Mouse (Mus musculus) midbrain, postnatal 0 days (tissue): ENCODE results near the gene Fam193b. TPM values are rescaled to one million over a fixed set of nuclear protein-coding genes. Genes with fewer than 3 reads are reported as not detected.
"Not testable (repeated sequence)": the region's sequence is repeated elsewhere in the genome, so short reads cannot be mapped to it uniquely, and the experiment has no call there.

Experiments
- ATAC-seq: fragments of 200-750 bp; cut with Nextera tagmentation; 2 replicates; pipeline ENCODE4 v1.8.0; 2017; ENCODE audit warnings: moderate number of reproducible peaks, mild to moderate bottlenecking, moderate TSS enrichment, moderate library complexity; ENCODE audit not compliant: low FRiP score
- DNase-seq: peaks from one replicate; pipeline ENCODE4 v3.0.0-alpha.2; 2015; ENCODE audit warnings: low spot score
- H3K27ac ChIP-seq: fragments of 300-500 bp; sonication (generic); 2 replicates; pipeline ENCODE4 v1.5.1; 2014; ENCODE audit warnings: low read depth, mild to moderate bottlenecking, low read length, mixed read lengths
- H3K27me3 ChIP-seq: fragments of 300-500 bp; sonication (generic); 2 replicates; pipeline ENCODE4 v1.6.1; 2014; ENCODE audit warnings: low read length, control low read depth, mixed read lengths; ENCODE audit not compliant: insufficient read depth
- H3K36me3 ChIP-seq: fragments of 300-500 bp; sonication (generic); 2 replicates; pipeline ENCODE4 v1.6.1; 2014; ENCODE audit warnings: low read length, control low read depth, mixed read lengths; ENCODE audit not compliant: insufficient read depth
- H3K4me1 ChIP-seq: fragments of 300-500 bp; sonication (generic); 2 replicates; pipeline ENCODE4 v1.6.1; 2014; ENCODE audit warnings: mild to moderate bottlenecking, control low read depth, antibody characterized with exemption, low read length, mixed read lengths; ENCODE audit not compliant: insufficient read depth
- H3K4me2 ChIP-seq: fragments of 300-500 bp; sonication (generic); 2 replicates; pipeline ENCODE4 v1.6.1; 2014; ENCODE audit warnings: low read depth, mild to moderate bottlenecking, low read length, mixed read lengths; ENCODE audit not compliant: poor library complexity, severe bottlenecking
- H3K4me3 ChIP-seq: fragments of 300-500 bp; sonication (generic); 2 replicates; pipeline ENCODE4 v1.5.1; 2014; ENCODE audit warnings: low read depth, mild to moderate bottlenecking, low read length, moderate library complexity
- H3K9ac ChIP-seq: fragments of 300-500 bp; sonication (generic); replicated peaks from 2 replicates; pipeline ENCODE4 v1.6.1; 2014; ENCODE audit warnings: mild to moderate bottlenecking, low read length, moderate library complexity, mixed read lengths; ENCODE audit not compliant: poor library complexity, severe bottlenecking
- H3K9me3 ChIP-seq: fragments of 300-500 bp; sonication (generic); 2 replicates; pipeline ENCODE4 v1.6.1; 2016; ENCODE audit warnings: low read length, control low read depth
- CTCF ChIP-seq: IDR thresholded peaks from 2 replicates; pipeline ENCODE4 v1.5.1; 2016; ENCODE audit warnings: antibody characterized with exemption, mild to moderate bottlenecking
- WGBS: fragments of 180-500 bp; shearing (Covaris S2); extraction: QIAGEN DNeasy Blood & Tissue Kit; methylation state at CpG from one replicate; pipeline ENCODE4 v1.1.7; 2014; 5-methylcytosine and 5-hydroxymethylcytosine counted together
- polyA plus RNA-seq: library from polyadenylated mRNA; unstranded; fragments of >200 nt; fragmentation: Nextera tagmentation; extraction: Ambion mirVana; gene quantifications from 2 replicates; pipeline ENCODE4 v1.2.1, GENCODE M21; 2015
- total RNA-seq: library from RNA; depleted of rRNA; stranded (reverse); fragments of >200 nt; gene quantifications from 2 replicates; pipeline ENCODE4 v1.2.3, GENCODE M21; 2014

The Fam193b gene
- total and polyA plus RNA-seq, 2 experiments from 2014 or later, result 42.7 to 73.9 TPM

GRCm38 (mm10) chr13:55575932-55576331 is 5.0 kb upstream of the Fam193b start:
- 58% methylated on average over 5 of the region's 5 CpGs for WGBS
- Histone ChIP-seq H3K4me3 (no peak overlapping the region), H3K9ac (no peak overlapping the region), H3K4me2 (no peak overlapping the region), H3K27me3 (no peaks in the 10 kb centered on the region), H3K9me3 (no peaks in the 10 kb centered on the region), H3K27ac (no peak overlapping the region), H3K4me1 (no peaks in the 10 kb centered on the region), H3K36me3 (no peaks in the 10 kb centered on the region)
- DNase-seq (no peak), ATAC-seq (no peak)
- no peak for TF ChIP-seq CTCF

DNA sequence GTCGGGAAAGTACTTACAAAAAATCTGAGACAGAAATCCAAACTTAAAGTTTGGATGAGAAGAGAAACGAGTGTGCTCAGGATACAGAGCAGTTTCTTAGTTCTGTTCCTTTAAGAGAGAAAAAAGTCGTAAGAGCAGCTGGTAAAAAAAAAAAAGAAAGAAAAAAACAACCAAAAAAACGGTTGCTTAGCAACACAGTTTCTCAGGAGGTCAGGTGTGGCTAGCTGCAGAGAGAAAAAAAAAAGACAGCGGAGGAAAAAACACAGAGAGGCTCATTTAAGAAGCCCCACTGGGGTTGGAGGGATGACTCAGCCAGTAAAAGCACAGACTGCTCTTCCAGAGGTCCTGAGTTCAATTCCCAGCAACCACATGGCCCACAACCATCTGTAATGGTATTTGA is 3.4 kb upstream of the Fam193b start:
- no peaks in the 10 kb centered on the region for H3K27me3 ChIP-seq
- peak; percentile 76 for DNase-seq
- WGBS, result 59% methylated on average over 5 of the region's 5 CpGs
- H3K4me3 ChIP-seq, result no peak overlapping the region
- H3K9ac ChIP-seq, result no peak overlapping the region
- ATAC-seq, result no peak
- H3K4me1 ChIP-seq, result peaks cover 6% of the 10 kb centered on the region; the same call in 1 of the 2 replicates
- H3K9me3 ChIP-seq, result no peaks in the 10 kb centered on the region
- no peaks in the 10 kb centered on the region for H3K36me3 ChIP-seq
- no peak for TF ChIP-seq CTCF
- H3K4me2 ChIP-seq, result no peak overlapping the region
- H3K27ac ChIP-seq, result no peak overlapping the region

DNA sequence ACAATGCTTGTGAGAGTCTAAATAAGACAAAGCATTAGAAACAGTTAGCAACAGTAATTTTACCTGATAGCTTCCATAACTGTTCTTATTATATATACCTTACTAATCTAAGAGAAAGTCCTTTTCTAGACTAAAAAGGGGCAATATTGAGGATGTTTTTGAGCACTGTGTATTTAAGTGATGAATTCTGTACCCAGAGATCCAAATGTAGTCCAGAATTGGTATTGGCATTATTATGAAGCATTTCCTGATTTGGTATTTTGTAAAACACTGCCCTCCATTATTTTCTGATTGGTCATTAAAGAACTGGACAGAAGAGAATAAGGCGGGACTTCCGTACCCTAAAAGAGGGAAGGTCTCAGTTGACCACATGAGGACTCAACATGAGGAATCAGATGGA is 2.5 kb upstream of the Fam193b start, which contains the start of gene Tmed9:
Tmed9 (plus strand) TSS at position 301 of the 400 bp plus-strand sequence.
- Histone ChIP-seq H3K27ac (no peak within 1 kb of the TSS), H3K4me3 (no peak within 1 kb of the TSS), H3K4me1 (peaks cover 10% of the 10 kb centered on the region; the same call in 1 of the 2 replicates), H3K4me2 (no peak within 1 kb of the TSS), H3K9me3 (no peaks in the 10 kb centered on the region), H3K36me3 (no peaks in the 10 kb centered on the region), H3K27me3 (no peaks in the 10 kb centered on the region), H3K9ac (no peak within 1 kb of the TSS)
- TF ChIP-seq CTCF, result no peak
- ATAC-seq, result no peak
- WGBS, result 95% methylated on average over 2 of the region's 2 CpGs
- no peak for DNase-seq

DNA sequence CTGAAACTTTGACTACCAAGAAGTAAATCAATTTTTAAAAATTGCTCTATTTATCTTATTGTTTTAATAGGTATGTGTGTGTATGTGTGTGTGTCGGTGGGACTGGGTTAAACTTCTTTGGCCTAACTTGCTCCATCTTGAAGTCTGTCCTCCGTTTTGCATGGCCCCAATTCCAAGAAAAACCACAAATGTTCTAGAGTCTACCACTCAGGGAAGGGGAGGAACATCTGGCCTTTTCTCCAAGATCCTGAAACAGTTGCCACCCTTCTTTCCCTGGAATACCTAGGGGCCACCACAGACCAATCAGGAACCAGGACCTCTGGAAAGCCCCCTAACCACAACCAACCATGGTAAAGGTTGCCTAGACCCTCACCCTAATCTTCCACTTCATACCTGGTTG is 1.1 kb upstream of the Fam193b start:
- Histone ChIP-seq H3K9ac (no peak overlapping the region), H3K9me3 (no peaks in the 10 kb centered on the region), H3K27ac (no peak overlapping the region), H3K27me3 (no peaks in the 10 kb centered on the region), H3K4me3 (no peak overlapping the region), H3K4me1 (peaks cover 10% of the 10 kb centered on the region; the same call in 1 of the 2 replicates), H3K36me3 (no peaks in the 10 kb centered on the region), H3K4me2 (peak overlapping the region; percentile 88; the same call in 1 of the 2 replicates)
- ATAC-seq (no peak), DNase-seq (no peak)
- TF ChIP-seq CTCF, result no peak
- WGBS, result 91% methylated on average over 2 of the region's 2 CpGs

GRCm38 (mm10) chr13:55570286-55570973 is 490 bp downstream of the Fam193b start:
- TF ChIP-seq CTCF, result no peak
- peaks cover 10% of the 10 kb centered on the region; the same call in 1 of the 2 replicates for H3K4me1 ChIP-seq
- H3K27ac ChIP-seq, result peak overlapping the region; percentile 85
- DNase-seq (peak; percentile 32), ATAC-seq (peak; percentile 69)
- peak overlapping the region; percentile 88 for H3K4me2 ChIP-seq
- H3K9ac ChIP-seq, result peak overlapping the region; percentile 93
- WGBS, result 1% methylated on average over 46 of the region's 47 CpGs
- H3K36me3 ChIP-seq, result no peaks in the 10 kb centered on the region
- no peaks in the 10 kb centered on the region for H3K9me3 ChIP-seq
- no peaks in the 10 kb centered on the region for H3K27me3 ChIP-seq
- H3K4me3 ChIP-seq, result peak overlapping the region; percentile 98

DNA sequence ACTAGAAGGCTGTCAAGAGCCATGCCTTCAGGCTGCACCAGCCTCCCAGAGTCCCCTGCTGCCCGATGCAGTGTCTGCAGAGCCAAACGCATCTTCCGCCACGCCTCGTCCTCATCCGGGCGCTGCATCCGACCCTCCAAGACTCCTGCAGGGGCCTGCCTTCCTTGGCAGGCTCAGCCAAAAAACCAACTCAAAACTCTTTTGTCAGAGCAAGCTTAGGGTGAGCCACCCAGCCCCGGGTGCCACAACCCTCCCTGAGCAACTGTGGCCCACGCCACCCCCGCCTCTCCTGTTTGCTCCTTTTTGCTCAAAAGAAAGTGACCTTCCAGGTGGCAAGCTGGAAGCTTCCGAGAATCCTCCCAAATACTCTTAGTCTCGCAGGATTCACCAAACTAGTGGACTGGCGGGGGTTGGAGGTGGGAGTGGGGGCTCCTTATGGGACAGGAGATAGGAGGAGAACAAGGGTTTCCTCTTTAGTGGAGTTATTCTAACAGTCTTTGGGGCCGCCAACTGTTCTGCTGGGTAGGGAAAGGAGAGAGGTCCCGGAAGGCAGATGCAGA is 1.1 kb downstream of the Fam193b start:
- peak overlapping the region; percentile 98 for H3K4me3 ChIP-seq
- WGBS, result under 1% methylated on average over 16 of the region's 16 CpGs
- no peak; the same call in 1 of the 2 replicates for ATAC-seq

DNA sequence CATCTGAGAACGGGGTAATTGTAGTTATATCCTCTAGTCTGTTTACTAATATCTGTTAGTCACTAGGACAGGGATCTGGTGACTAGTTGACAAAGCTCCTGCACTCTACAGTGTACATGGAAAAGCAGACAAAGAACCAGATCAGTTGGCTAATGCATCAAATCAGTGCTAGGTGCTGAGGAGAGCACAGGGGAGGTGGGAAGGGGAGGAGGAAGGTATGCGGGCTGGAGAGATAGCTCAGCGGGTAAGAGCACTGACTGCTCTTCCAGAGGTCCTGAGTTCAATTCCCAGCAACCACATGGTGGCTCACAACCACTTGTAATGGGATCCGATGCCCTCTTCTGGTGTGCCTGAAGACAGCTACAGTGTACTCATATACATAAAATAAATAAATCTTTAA is 2.4 kb downstream of the Fam193b start:
- not testable (repeated sequence) for DNase-seq, H3K9me3 ChIP-seq, H3K9ac ChIP-seq, H3K36me3 ChIP-seq, H3K27ac ChIP-seq, ATAC-seq, H3K4me2 ChIP-seq, H3K4me3 ChIP-seq, H3K4me1 ChIP-seq, H3K27me3 ChIP-seq
- WGBS, result 94% methylated on average over 4 of the region's 4 CpGs

More for the DNA sequence above, 1.1 kb downstream of the Fam193b start:
- peak overlapping the region; percentile 88 for H3K4me2 ChIP-seq
- H3K4me1 ChIP-seq, result peaks cover 10% of the 10 kb centered on the region; the same call in 1 of the 2 replicates
- no peaks in the 10 kb centered on the region for H3K36me3 ChIP-seq
- no peaks in the 10 kb centered on the region for H3K9me3 ChIP-seq
- DNase-seq, result peak; percentile 54
- peak overlapping the region; percentile 85 for H3K27ac ChIP-seq
- H3K27me3 ChIP-seq, result no peaks in the 10 kb centered on the region
- peak; percentile 15; the same call in 1 of the 2 replicates for TF ChIP-seq CTCF
- H3K9ac ChIP-seq, result peak overlapping the region; percentile 93
